Mouse (Mus musculus): ENCODE data around the gene Gpr156. TPM values are rescaled to one million over a fixed set of nuclear protein-coding genes. Genes with fewer than 3 reads are reported as not detected.

The Gpr156 gene
- polyA plus RNA-seq, 1 experiment = 0.03 TPM

GRCm38 (mm10) chr16:37981907-37982306, 65.6 kb downstream of the Gpr156 start:
- Histone ChIP-seq H3K36me3 (ENCODE audit: control insufficient read depth, insufficient read depth, low read length) (no peaks in the 10 kb centered on the region), H3K27me3 (ENCODE audit: control insufficient read depth, insufficient read depth, low read length) (no peaks in the 10 kb centered on the region), H3K27ac (ENCODE audit: insufficient read depth, low read depth, low read length) (no peak overlapping the region), H3K4me3 (ENCODE audit: low read depth, low read length) (no peak overlapping the region), H3K4me1 (ENCODE audit: control insufficient read depth, insufficient read depth, insufficient read length, low read length) (peaks cover 3% of the 10 kb centered on the region; the same call in 1 of the 2 replicates)
- no peak for TF ChIP-seq CTCF (IDR thresholded peaks at IDR 0.05; ENCODE audit: extremely low read depth, insufficient read length, insufficient replicate concordance, low read depth, low read length)
- no peak for TF ChIP-seq POLR2A (IDR thresholded peaks at IDR 0.05; ENCODE audit: low read depth, low read length)
- 55% methylated on average over 1 of the region's 1 CpGs for whole genome bisulfite sequencing

- Histone ChIP-seq H3K27ac (ENCODE audit: insufficient read depth, low read depth, low read length) (no peak overlapping the region), H3K36me3 (ENCODE audit: control insufficient read depth, insufficient read depth, low read length) (no peaks in the 10 kb centered on the region), H3K4me3 (ENCODE audit: low read depth, low read length) (no peak overlapping the region), H3K27me3 (ENCODE audit: control insufficient read depth, insufficient read depth, low read length) (no peaks in the 10 kb centered on the region), H3K4me1 (ENCODE audit: control insufficient read depth, insufficient read depth, insufficient read length, low read length) (peaks cover 2% of the 10 kb centered on the region; the same call in 1 of the 2 replicates)
- WGBS = 78% methylated on average over 11 of the region's 11 CpGs
- TF ChIP-seq POLR2A (IDR thresholded peaks at IDR 0.05; ENCODE audit: low read depth, low read length) (no peak), CTCF (IDR thresholded peaks at IDR 0.05; ENCODE audit: extremely low read depth, insufficient read length, insufficient replicate concordance, low read depth, low read length) (no peak)
Measured at GRCm38 (mm10) chr16:37988211-37988865, 72.0 kb downstream of the Gpr156 start.

DNA sequence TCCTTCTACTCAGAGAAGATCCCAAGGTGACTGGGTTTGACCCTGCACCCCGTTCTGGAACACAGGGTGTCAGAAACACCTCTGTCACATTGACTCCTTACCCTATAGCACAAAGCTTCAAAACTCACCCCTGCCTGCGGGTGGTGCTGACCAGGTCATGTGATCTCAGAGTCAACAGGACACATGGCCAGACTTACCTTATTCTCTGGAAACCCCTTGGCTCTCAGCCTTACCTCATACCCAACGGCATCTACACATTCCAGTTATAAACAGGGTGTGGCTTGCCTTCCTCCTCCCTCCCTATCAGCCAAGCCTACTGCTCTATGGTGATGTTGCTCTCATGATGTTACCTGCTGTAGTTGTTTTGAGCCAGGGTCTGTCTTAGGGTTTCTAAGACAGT, 73.5 kb downstream of the Gpr156 start:
- no peak overlapping the region for H3K27ac ChIP-seq (ENCODE audit: insufficient read depth, low read depth, low read length)
- no peak overlapping the region for H3K4me3 ChIP-seq (ENCODE audit: low read depth, low read length)
- H3K27me3 ChIP-seq (ENCODE audit: control insufficient read depth, insufficient read depth, low read length) = no peaks in the 10 kb centered on the region
- TF ChIP-seq POLR2A (IDR thresholded peaks at IDR 0.05; ENCODE audit: low read depth, low read length) (no peak), CTCF (IDR thresholded peaks at IDR 0.05; ENCODE audit: extremely low read depth, insufficient read length, insufficient replicate concordance, low read depth, low read length) (no peak)
- peaks cover 2% of the 10 kb centered on the region; the same call in 1 of the 2 replicates for H3K4me1 ChIP-seq (ENCODE audit: control insufficient read depth, insufficient read depth, insufficient read length, low read length)
- H3K36me3 ChIP-seq (ENCODE audit: control insufficient read depth, insufficient read depth, low read length) = no peaks in the 10 kb centered on the region
- 22% methylated on average over 3 of the region's 3 CpGs for WGBS

- 23% methylated on average over 10 of the region's 10 CpGs for WGBS
Measured at GRCm38 (mm10) chr16:37990553-37991344, 74.5 kb downstream of the Gpr156 start.

DNA sequence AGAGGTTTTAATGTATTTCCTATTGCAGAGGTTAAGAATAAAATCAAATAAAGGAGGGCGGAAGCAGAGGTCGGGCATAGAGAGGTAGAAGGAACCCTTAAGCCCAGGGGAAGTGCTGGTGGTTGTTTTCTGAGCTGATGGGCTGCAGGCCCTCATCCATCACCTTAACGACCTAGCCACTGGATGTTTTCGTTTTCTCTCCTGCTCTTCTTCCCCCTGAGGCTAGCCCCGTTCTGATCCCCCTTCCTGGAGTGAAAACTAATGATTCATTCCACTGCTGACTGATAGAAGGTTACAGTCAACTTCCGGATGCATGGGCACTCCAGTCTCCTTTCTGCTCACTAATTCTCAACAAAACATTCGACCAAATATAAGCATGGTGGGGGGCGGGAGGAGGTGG, 76.5 kb downstream of the Gpr156 start:
- Histone ChIP-seq H3K4me3 (ENCODE audit: low read depth, low read length) (no peak overlapping the region), H3K36me3 (ENCODE audit: control insufficient read depth, insufficient read depth, low read length) (no peaks in the 10 kb centered on the region), H3K27ac (ENCODE audit: insufficient read depth, low read depth, low read length) (no peak overlapping the region), H3K4me1 (ENCODE audit: control insufficient read depth, insufficient read depth, insufficient read length, low read length) (peaks cover 2% of the 10 kb centered on the region; the same call in 1 of the 2 replicates), H3K27me3 (ENCODE audit: control insufficient read depth, insufficient read depth, low read length) (no peaks in the 10 kb centered on the region)
- WGBS = 74% methylated on average over 8 of the region's 8 CpGs
- TF ChIP-seq CTCF (IDR thresholded peaks at IDR 0.05; ENCODE audit: extremely low read depth, insufficient read length, insufficient replicate concordance, low read depth, low read length) (no peak), POLR2A (IDR thresholded peaks at IDR 0.05; ENCODE audit: low read depth, low read length) (no peak)

More at GRCm38 (mm10) chr16:37990553-37991344, 74.5 kb downstream of the Gpr156 start:
- peaks cover 2% of the 10 kb centered on the region; the same call in 1 of the 2 replicates for H3K4me1 ChIP-seq (ENCODE audit: control insufficient read depth, insufficient read depth, insufficient read length, low read length)
- TF ChIP-seq CTCF (IDR thresholded peaks at IDR 0.05; ENCODE audit: extremely low read depth, insufficient read length, insufficient replicate concordance, low read depth, low read length) (peak; percentile 49; the same call in 1 of the 2 replicates), POLR2A (IDR thresholded peaks at IDR 0.05; ENCODE audit: low read depth, low read length) (no peak)
- no peaks in the 10 kb centered on the region for H3K36me3 ChIP-seq (ENCODE audit: control insufficient read depth, insufficient read depth, low read length)
- no peak overlapping the region for H3K4me3 ChIP-seq (ENCODE audit: low read depth, low read length)
- peak overlapping the region; percentile 26; the same call in 1 of the 2 replicates for H3K27ac ChIP-seq (ENCODE audit: insufficient read depth, low read depth, low read length)
- no peaks in the 10 kb centered on the region for H3K27me3 ChIP-seq (ENCODE audit: control insufficient read depth, insufficient read depth, low read length)

DNA sequence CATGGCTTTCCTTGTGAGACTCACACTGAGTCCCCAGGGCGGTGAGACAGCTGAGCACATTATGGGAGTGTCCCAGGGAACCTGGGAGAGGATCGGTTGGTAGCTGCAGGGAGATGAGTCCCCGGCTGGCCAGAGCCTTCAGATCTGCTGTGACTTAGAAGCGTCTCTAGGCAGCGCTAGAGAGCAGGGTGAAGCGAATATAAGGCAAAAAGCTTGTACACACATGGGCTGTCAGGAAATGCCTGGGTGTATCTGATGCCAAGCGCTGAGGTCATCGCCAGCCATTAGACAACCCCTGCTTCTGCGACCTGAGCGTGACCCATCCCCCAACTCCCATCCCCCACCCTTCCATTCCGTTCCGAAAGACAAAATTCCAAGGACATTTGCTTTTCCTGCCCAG, 78.4 kb downstream of the Gpr156 start:
- Histone ChIP-seq H3K4me1 (ENCODE audit: control insufficient read depth, insufficient read depth, insufficient read length, low read length) (peaks cover 2% of the 10 kb centered on the region; the same call in 1 of the 2 replicates), H3K27ac (ENCODE audit: insufficient read depth, low read depth, low read length) (no peak overlapping the region), H3K36me3 (ENCODE audit: control insufficient read depth, insufficient read depth, low read length) (no peaks in the 10 kb centered on the region), H3K27me3 (ENCODE audit: control insufficient read depth, insufficient read depth, low read length) (no peaks in the 10 kb centered on the region), H3K4me3 (ENCODE audit: low read depth, low read length) (no peak overlapping the region)
- 10% methylated on average over 12 of the region's 12 CpGs for WGBS
- TF ChIP-seq POLR2A (IDR thresholded peaks at IDR 0.05; ENCODE audit: low read depth, low read length) = no peak
- TF ChIP-seq CTCF (IDR thresholded peaks at IDR 0.05; ENCODE audit: extremely low read depth, insufficient read length, insufficient replicate concordance, low read depth, low read length) = peak; percentile 66; the same call in 1 of the 2 replicates

GRCm38 (mm10) chr16:37997771-37998170, 81.5 kb downstream of the Gpr156 start:
- Histone ChIP-seq H3K36me3 (ENCODE audit: control insufficient read depth, insufficient read depth, low read length) (no peaks in the 10 kb centered on the region), H3K27me3 (ENCODE audit: control insufficient read depth, insufficient read depth, low read length) (no peaks in the 10 kb centered on the region), H3K4me1 (ENCODE audit: control insufficient read depth, insufficient read depth, insufficient read length, low read length) (no peaks in the 10 kb centered on the region), H3K27ac (ENCODE audit: insufficient read depth, low read depth, low read length) (no peak overlapping the region), H3K4me3 (ENCODE audit: low read depth, low read length) (no peak overlapping the region)
- TF ChIP-seq POLR2A (IDR thresholded peaks at IDR 0.05; ENCODE audit: low read depth, low read length) (no peak), CTCF (IDR thresholded peaks at IDR 0.05; ENCODE audit: extremely low read depth, insufficient read length, insufficient replicate concordance, low read depth, low read length) (no peak)
- 69% methylated on average over 4 of the region's 4 CpGs for WGBS

Data from small intestine, adult 2 months (tissue).